In the genomic region with DNA sequence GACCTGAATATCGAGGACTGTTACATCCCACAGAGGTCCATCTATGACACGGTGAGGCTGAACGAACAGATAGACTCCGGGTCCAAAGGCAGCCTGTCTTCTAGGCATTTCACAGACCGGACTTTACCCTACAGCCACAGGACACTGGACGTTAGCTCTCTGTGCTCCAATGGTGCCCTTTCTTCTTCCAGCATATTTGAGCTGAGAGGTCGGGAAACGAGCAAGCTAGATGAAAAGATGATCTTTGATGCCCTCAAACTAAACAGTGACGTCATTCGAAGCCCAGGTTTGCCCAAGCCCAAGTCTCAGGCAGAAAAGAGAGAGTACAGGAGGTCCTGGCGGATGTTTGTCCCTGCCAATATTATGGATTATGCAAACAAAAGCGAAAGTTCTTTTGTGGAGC, we compare ENCODE assay signal across 7 mouse cellular contexts.
DNase-seq lines count a peak whose midpoint lies in the region; ATAC-seq and TF ChIP-seq lines count a peak whose summit lies in the region.

No protein-coding gene starts in this region.

- H3K9ac ChIP-seq in embryonic facial prominence, embryonic 12.5 days = no peak overlapping the region
- peak overlapping the region; percentile 55; the same call in 1 of the 2 replicates for H3K9ac ChIP-seq in kidney, embryonic 16.5 days (replicated peaks; ENCODE audit: low read length)
- H3K9ac ChIP-seq in midbrain, embryonic 11.5 days (ENCODE audit: low read length) = peak overlapping the region; percentile 2

- H3K27me3 ChIP-seq in embryonic facial prominence, embryonic 12.5 days = 0 out of 2 replicates have a peak, but pooled peaks cover 5% of the 10 kb centered on the region
- no peaks in the 10 kb centered on the region for H3K27me3 ChIP-seq in heart, embryonic 10.5 days (ENCODE audit: insufficient read depth, poor library complexity, severe bottlenecking)
- H3K27me3 ChIP-seq in kidney, embryonic 16.5 days (ENCODE audit: insufficient read depth, low read length) = no peaks in the 10 kb centered on the region
- H3K27me3 ChIP-seq in midbrain, embryonic 11.5 days (ENCODE audit: control insufficient read depth, insufficient read depth, low read length) = no peaks in the 10 kb centered on the region
- H3K27me3 ChIP-seq in thymus, adult 2 months (ENCODE audit: control insufficient read depth, insufficient read depth, low read length) = no peaks in the 10 kb centered on the region

- peak overlapping the region; percentile 89 for H3K4me2 ChIP-seq in embryonic facial prominence, embryonic 12.5 days (replicated peaks)
- peak overlapping the region; percentile 79 for H3K4me2 ChIP-seq in kidney, embryonic 16.5 days (replicated peaks; ENCODE audit: low read depth, low read length)
- peak overlapping the region; percentile 45 for H3K4me2 ChIP-seq in midbrain, embryonic 11.5 days

- no peak for TF ChIP-seq POLR2A in thymus, adult 2 months (IDR thresholded peaks at IDR 0.05; ENCODE audit: control insufficient read depth, extremely low read depth, insufficient read depth, low read length, poor library complexity)

- 64% methylated on average over 12 of the region's 12 CpGs for WGBS in embryonic facial prominence, embryonic 12.5 days
- 69% methylated on average over 12 of the region's 12 CpGs for WGBS in heart, embryonic 10.5 days
- 63% methylated on average over 12 of the region's 12 CpGs for WGBS in kidney, embryonic 16.5 days
- 29% methylated on average over 12 of the region's 12 CpGs for WGBS in midbrain, embryonic 11.5 days
- WGBS in thymus, adult 2 months = 83% methylated on average over 12 of the region's 12 CpGs

- H3K4me3 ChIP-seq in embryonic facial prominence, embryonic 12.5 days = no peak overlapping the region
- H3K4me3 ChIP-seq in heart, embryonic 10.5 days = peak overlapping the region; percentile 58; the same call in 1 of the 2 replicates
- H3K4me3 ChIP-seq in kidney, embryonic 16.5 days (ENCODE audit: low read length) = peak overlapping the region; percentile 58
- H3K4me3 ChIP-seq in midbrain, embryonic 11.5 days (ENCODE audit: low read depth, low read length) = peak overlapping the region; percentile 23
- no peak overlapping the region for H3K4me3 ChIP-seq in thymus, adult 2 months (ENCODE audit: control insufficient read depth, insufficient read depth, low read length)

- H3K4me1 ChIP-seq in embryonic facial prominence, embryonic 12.5 days = peaks cover 15% of the 10 kb centered on the region
- H3K4me1 ChIP-seq in heart, embryonic 10.5 days = peaks cover 24% of the 10 kb centered on the region
- H3K4me1 ChIP-seq in kidney, embryonic 16.5 days (ENCODE audit: insufficient read depth, low read length) = peaks cover 21% of the 10 kb centered on the region
- H3K4me1 ChIP-seq in midbrain, embryonic 11.5 days (ENCODE audit: control insufficient read depth, insufficient read depth, low read length) = peaks cover 29% of the 10 kb centered on the region
- H3K4me1 ChIP-seq in thymus, adult 2 months (replicated peaks; ENCODE audit: control insufficient read depth, insufficient read depth, low read length) = no peaks in the 10 kb centered on the region

- H3K36me3 ChIP-seq in embryonic facial prominence, embryonic 12.5 days = 0 out of 2 replicates have a peak, but pooled peaks cover 4% of the 10 kb centered on the region
- H3K36me3 ChIP-seq in heart, embryonic 10.5 days = peaks cover 9% of the 10 kb centered on the region
- H3K36me3 ChIP-seq in kidney, embryonic 16.5 days (ENCODE audit: insufficient read depth, low read length) = peaks cover 2% of the 10 kb centered on the region; the same call in 1 of the 2 replicates
- H3K36me3 ChIP-seq in midbrain, embryonic 11.5 days (ENCODE audit: control insufficient read depth, insufficient read depth, low read length) = peaks cover under 1% of the 10 kb centered on the region
- no peaks in the 10 kb centered on the region for H3K36me3 ChIP-seq in thymus, adult 2 months (ENCODE audit: control insufficient read depth, insufficient read depth, low read length)

- H3K9me3 ChIP-seq in embryonic facial prominence, embryonic 12.5 days = no peaks in the 10 kb centered on the region
- H3K9me3 ChIP-seq in heart, embryonic 10.5 days = no peaks in the 10 kb centered on the region
- no peaks in the 10 kb centered on the region for H3K9me3 ChIP-seq in kidney, embryonic 16.5 days (ENCODE audit: low read length)
- H3K9me3 ChIP-seq in midbrain, embryonic 11.5 days (ENCODE audit: control insufficient read depth, low read length) = no peaks in the 10 kb centered on the region

- no peak overlapping the region for H3K27ac ChIP-seq in embryonic facial prominence, embryonic 12.5 days
- H3K27ac ChIP-seq in heart, embryonic 10.5 days = 0 out of 2 replicates have a peak overlapping the region, but pooled peaks have one; percentile 38
- no peak overlapping the region for H3K27ac ChIP-seq in kidney, embryonic 16.5 days (ENCODE audit: low read length)
- no peak overlapping the region for H3K27ac ChIP-seq in midbrain, embryonic 11.5 days (ENCODE audit: low read depth, low read length)
- H3K27ac ChIP-seq in thymus, adult 2 months (ENCODE audit: control insufficient read depth, insufficient read depth, low read length) = no peak overlapping the region

- no peak for DNase-seq in heart, embryonic 10.5 days (ENCODE audit: low spot score)
- peak; percentile 92 for DNase-seq in midbrain, embryonic 11.5 days (ENCODE audit: low spot score, missing footprints)
- DNase-seq in thymus, postnatal 4 days = no peak
- no peak for DNase-seq in MN1 (ENCODE audit: low spot score)
- DNase-seq in thymus, adult 2 months = no peak

- TF ChIP-seq CTCF in thymus, adult 2 months (IDR thresholded peaks at IDR 0.05; ENCODE audit: borderline replicate concordance, control insufficient read depth, extremely low read depth, insufficient read depth, low read length, poor library complexity) = no peak

- ATAC-seq in embryonic facial prominence, embryonic 12.5 days (ENCODE audit: insufficient number of reproducible peaks, insufficient read depth, low FRiP score, low TSS enrichment) = no peak
- ATAC-seq in kidney, embryonic 16.5 days (ENCODE audit: low FRiP score, low TSS enrichment) = no peak
- ATAC-seq in midbrain, embryonic 11.5 days (ENCODE audit: low FRiP score) = peak; percentile 13

Comparison
In these comparisons a context has a peak if more than half of its experiments do, and no peak if none do; other contexts are left out.
1. H3K4me3 ChIP-seq: peak in heart, embryonic 10.5 days (single experiment), kidney, embryonic 16.5 days (single experiment) and midbrain, embryonic 11.5 days (single experiment); none in embryonic facial prominence, embryonic 12.5 days (single experiment) and thymus, adult 2 months (single experiment).
2. Peak in every context shown above with its lines, with median percentiles within 50 percentile points of each other: H3K4me2 ChIP-seq.